In the genomic region with DNA sequence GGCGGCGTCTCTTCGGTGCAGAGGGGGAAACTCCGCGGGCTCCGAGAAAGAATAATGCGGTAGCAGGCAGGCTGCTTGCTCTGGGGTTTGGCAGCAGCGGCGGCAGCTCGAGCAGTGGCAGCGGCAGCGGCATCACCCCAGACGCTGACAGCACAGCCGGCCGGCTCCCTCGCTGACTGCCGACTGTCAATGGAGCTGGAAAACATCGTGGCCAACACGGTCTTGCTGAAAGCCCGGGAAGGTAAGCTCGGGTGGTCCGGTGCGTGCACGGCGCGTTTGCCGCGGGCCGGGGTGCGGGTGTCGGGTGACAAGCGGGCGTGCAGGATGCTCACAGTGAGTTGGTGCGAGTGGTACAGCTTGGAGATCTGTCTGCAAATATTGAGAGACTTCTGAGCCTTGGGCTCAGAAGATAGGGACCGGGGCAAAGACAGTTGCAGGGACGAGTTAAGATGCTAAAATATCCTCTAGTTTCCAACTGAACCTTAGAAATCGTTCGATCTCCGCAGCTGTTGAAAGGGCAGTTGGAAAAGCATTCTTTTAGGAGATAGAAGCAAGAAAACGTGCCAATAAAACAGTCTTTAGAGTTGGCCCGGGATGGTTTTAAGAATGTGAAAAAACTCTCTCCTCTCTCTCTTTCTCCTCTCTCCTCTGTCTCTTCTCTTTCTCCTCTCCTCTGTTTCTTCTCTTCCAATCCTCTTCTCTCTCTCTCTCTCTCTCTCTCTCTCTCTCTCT, we compare ENCODE assay signal across 8 mouse cellular contexts. TPM values are rescaled to one million over a fixed set of nuclear protein-coding genes. Genes with fewer than 3 reads are reported as not detected.
DNase-seq lines count a peak whose midpoint lies in the region; ATAC-seq and TF ChIP-seq lines count a peak whose summit lies in the region.

No protein-coding gene starts in this region.

- peak overlapping the region; percentile 90 for H3K27ac ChIP-seq in forebrain, postnatal 0 days (ENCODE audit: low read depth, low read length)
- H3K27ac ChIP-seq in hindbrain, embryonic 14.5 days, result peak overlapping the region; percentile 86
- peak overlapping the region; percentile 19 for H3K27ac ChIP-seq in testis, adult 2 months (ENCODE audit: control insufficient read depth, insufficient read depth, low read depth, low read length)

- H3K4me3 ChIP-seq in forebrain, postnatal 0 days (ENCODE audit: low read depth, low read length), result peak overlapping the region; percentile 61
- peak overlapping the region; percentile 60 for H3K4me3 ChIP-seq in hindbrain, embryonic 14.5 days (replicated peaks; ENCODE audit: low read length)
- peak overlapping the region; percentile 97 for H3K4me3 ChIP-seq in megakaryocyte, embryonic 14.5 days (replicated peaks)
- H3K4me3 ChIP-seq in testis, adult 2 months (ENCODE audit: control insufficient read depth, low read depth, low read length), result peak overlapping the region; percentile 89

- no peaks in the 10 kb centered on the region for H3K27me3 ChIP-seq in forebrain, postnatal 0 days (ENCODE audit: insufficient read depth, low read length)
- no peaks in the 10 kb centered on the region for H3K27me3 ChIP-seq in hindbrain, embryonic 14.5 days (ENCODE audit: control insufficient read depth, insufficient read depth, low read length)
- no peaks in the 10 kb centered on the region for H3K27me3 ChIP-seq in megakaryocyte, embryonic 14.5 days (replicated peaks)
- no peaks in the 10 kb centered on the region for H3K27me3 ChIP-seq in testis, adult 2 months (ENCODE audit: control insufficient read depth, insufficient read depth, low read length)

- no peaks in the 10 kb centered on the region for H3K36me3 ChIP-seq in forebrain, postnatal 0 days (ENCODE audit: insufficient read depth)
- no peaks in the 10 kb centered on the region for H3K36me3 ChIP-seq in hindbrain, embryonic 14.5 days (replicated peaks; ENCODE audit: control insufficient read depth, insufficient read depth)
- no peaks in the 10 kb centered on the region for H3K36me3 ChIP-seq in megakaryocyte, embryonic 14.5 days (replicated peaks; ENCODE audit: low read length)
- no peaks in the 10 kb centered on the region for H3K36me3 ChIP-seq in testis, adult 2 months (ENCODE audit: control insufficient read depth, insufficient read depth, low read length)

- peak overlapping the region; percentile 65 for H3K4me2 ChIP-seq in forebrain, postnatal 0 days (ENCODE audit: low read depth)
- peak overlapping the region; percentile 55 for H3K4me2 ChIP-seq in hindbrain, embryonic 14.5 days (replicated peaks)

- H3K9me3 ChIP-seq in forebrain, postnatal 0 days (ENCODE audit: low read length), result no peaks in the 10 kb centered on the region
- H3K9me3 ChIP-seq in hindbrain, embryonic 14.5 days (ENCODE audit: control insufficient read depth, low read length), result no peaks in the 10 kb centered on the region
- H3K9me3 ChIP-seq in megakaryocyte, embryonic 14.5 days, result no peaks in the 10 kb centered on the region

- peak; percentile 66 for DNase-seq in cerebellum, adult 8-10 months
- DNase-seq in cerebellum, adult 11-12 months, result no peak
- DNase-seq in thymus, postnatal 0 days (ENCODE audit: low spot score), result peak; percentile 45
- no peak for DNase-seq in thymus, postnatal 10 days (ENCODE audit: low spot score in 2 of 2)
- no peak for DNase-seq in forebrain, postnatal 0 days
- peak; percentile 45 for DNase-seq in hindbrain, embryonic 14.5 days (ENCODE audit: low spot score)

- peak overlapping the region; percentile 68 for H3K9ac ChIP-seq in forebrain, postnatal 0 days
- peak overlapping the region; percentile 65 for H3K9ac ChIP-seq in hindbrain, embryonic 14.5 days

- 3% methylated on average over 41 of the region's 41 CpGs for WGBS in forebrain, postnatal 0 days
- under 1% methylated on average over 39 of the region's 41 CpGs for WGBS in hindbrain, embryonic 14.5 days

- no peak for TF ChIP-seq POLR2A in testis, adult 2 months (IDR thresholded peaks at IDR 0.05; ENCODE audit: control insufficient read depth, low read depth, low read length)

- ATAC-seq in forebrain, postnatal 0 days, result peak; percentile 18
- peak; percentile 71 for ATAC-seq in hindbrain, embryonic 14.5 days (ENCODE audit: low FRiP score)

- TF ChIP-seq CTCF in forebrain, postnatal 0 days (IDR thresholded peaks at IDR 0.05; ENCODE audit: low read depth), result no peak
- no peak for TF ChIP-seq CTCF in testis, adult 2 months (IDR thresholded peaks at IDR 0.05; ENCODE audit: control insufficient read depth, insufficient read depth, insufficient replicate concordance, low read depth, low read length)

- H3K4me1 ChIP-seq in forebrain, postnatal 0 days (ENCODE audit: insufficient read depth), result 0 out of 2 replicates have a peak, but pooled peaks cover 7% of the 10 kb centered on the region
- peaks cover 14% of the 10 kb centered on the region for H3K4me1 ChIP-seq in hindbrain, embryonic 14.5 days (replicated peaks; ENCODE audit: control insufficient read depth, insufficient read depth, low read length)
- H3K4me1 ChIP-seq in megakaryocyte, embryonic 14.5 days, result peaks cover 42% of the 10 kb centered on the region
- peaks cover 8% of the 10 kb centered on the region for H3K4me1 ChIP-seq in testis, adult 2 months (ENCODE audit: control insufficient read depth, insufficient read depth, low read length)

RNA-seq across cellular contexts. Expression of a gene that starts 1.0 kb away (rescaled TPM):
- 2.6 and 2.8 TPM in 2 replicates for polyA plus RNA-seq in thymus, postnatal 0 days (2015; fragmentation: Nextera tagmentation; extraction: Ambion mirVana)
- total RNA-seq in forebrain, postnatal 0 days (2014; rRNA removed), result 10.4 and 12.7 TPM in 2 replicates
- 1.3 and 1.5 TPM in 2 replicates for polyA plus RNA-seq in forebrain, postnatal 0 days (2015; fragmentation: Nextera tagmentation; extraction: Ambion mirVana)
- polyA plus RNA-seq in hindbrain, embryonic 14.5 days (2014; fragmentation: Nextera tagmentation; extraction: Ambion mirVana), result 3.1 and 3.4 TPM in 2 replicates
- 0.25 and 5.0 TPM in 2 replicates for polyA plus RNA-seq in megakaryocyte, embryonic 14.5 days (2012; ENCODE audit: insufficient read depth, low replicate concordance)
- polyA plus RNA-seq in testis, adult 2 months (2012; rRNA removed), result 1.6 and 1.7 TPM in 2 replicates

RNA-seq across cellular contexts. Expression of a gene that starts 16.2 kb away (rescaled TPM):
- 120 and 131 TPM in 2 replicates for polyA plus RNA-seq in thymus, postnatal 0 days (2015; fragmentation: Nextera tagmentation; extraction: Ambion mirVana)
- 86.4 and 99.3 TPM in 2 replicates for total RNA-seq in forebrain, postnatal 0 days (2014; rRNA removed)
- 107 and 109 TPM in 2 replicates for polyA plus RNA-seq in forebrain, postnatal 0 days (2015; fragmentation: Nextera tagmentation; extraction: Ambion mirVana)
- polyA plus RNA-seq in hindbrain, embryonic 14.5 days (2014; fragmentation: Nextera tagmentation; extraction: Ambion mirVana), result 126 and 135 TPM in 2 replicates
- 7.1 and 9.4 TPM in 2 replicates for polyA plus RNA-seq in megakaryocyte, embryonic 14.5 days (2012; ENCODE audit: insufficient read depth, low replicate concordance)
- polyA plus RNA-seq in testis, adult 2 months (2012; rRNA removed), result 29.6 and 36.2 TPM in 2 replicates

RNA-seq across cellular contexts. Expression of a gene that starts 29.3 kb away (rescaled TPM):
- 4.0 and 4.3 TPM in 2 replicates for polyA plus RNA-seq in thymus, postnatal 0 days (2015; fragmentation: Nextera tagmentation; extraction: Ambion mirVana)
- 5.5 and 7.6 TPM in 2 replicates for total RNA-seq in forebrain, postnatal 0 days (2014; rRNA removed)
- 8.5 and 9.6 TPM in 2 replicates for polyA plus RNA-seq in forebrain, postnatal 0 days (2015; fragmentation: Nextera tagmentation; extraction: Ambion mirVana)
- polyA plus RNA-seq in hindbrain, embryonic 14.5 days (2014; fragmentation: Nextera tagmentation; extraction: Ambion mirVana), result 11.6 and 11.9 TPM in 2 replicates
- polyA plus RNA-seq in megakaryocyte, embryonic 14.5 days (2012; ENCODE audit: insufficient read depth, low replicate concordance), result not detected in 2 replicates
- 0.49 and 1.1 TPM in 2 replicates for polyA plus RNA-seq in testis, adult 2 months (2012; rRNA removed)

Comparison
In these comparisons a context has a peak if more than half of its experiments do, and no peak if none do; other contexts are left out.
1. DNase-seq: peak in cerebellum, adult 8-10 months (single experiment), thymus, postnatal 0 days (single experiment) and hindbrain, embryonic 14.5 days (single experiment); none in cerebellum, adult 11-12 months (single experiment), thymus, postnatal 10 days (0 of 2) and forebrain, postnatal 0 days (single experiment).
2. H3K27ac ChIP-seq: peak in every context shown above with its lines; median percentile 90 in forebrain, postnatal 0 days; 86 in hindbrain, embryonic 14.5 days; 19 in testis, adult 2 months.
3. Peak in every context shown above with its lines, with median percentiles within 50 percentile points of each other: H3K4me3 ChIP-seq.